Mouse (Mus musculus) cerebellum, adult 2 months (tissue): ENCODE data around the gene Clic5. TPM values are rescaled to one million over a fixed set of nuclear protein-coding genes. Genes with fewer than 3 reads are reported as not detected.
"Not testable (repeated sequence)": the region's sequence is repeated elsewhere in the genome, so short reads cannot be mapped to it uniquely, and the experiment has no call there.

Experiments used
- DNase-seq, 2 experiments: peaks; one replicate each; pipeline ENCODE4 v3.0.0; 2021
- H3K27ac ChIP-seq: fragments of 200-500 bp; 2 replicates; pipeline ENCODE4 v1.5.1; 2012; ENCODE audit warnings: low read length, control low read depth, inconsistent platforms; ENCODE audit not compliant: insufficient read depth
- H3K27me3 ChIP-seq: fragments of 200-500 bp; 2 replicates; pipeline ENCODE4 v1.6.1; 2012; ENCODE audit warnings: inconsistent platforms, mild to moderate bottlenecking, low read length, moderate library complexity; ENCODE audit not compliant: control insufficient read depth, insufficient read depth
- H3K4me1 ChIP-seq: fragments of 200-500 bp; 2 replicates; pipeline ENCODE4 v1.6.1; 2011; ENCODE audit warnings: low read length; ENCODE audit not compliant: control insufficient read depth, insufficient read depth
- H3K4me3 ChIP-seq: fragments of 200-500 bp; replicated peaks from 2 replicates; pipeline ENCODE3; 2011; ENCODE audit warnings: mild to moderate bottlenecking, low read depth, low read length, control low read depth; ENCODE audit not compliant: insufficient read depth
- CTCF ChIP-seq: fragments of 200-500 bp; IDR thresholded peaks from 2 replicates; pipeline ENCODE4 v1.5.1; 2011; ENCODE audit warnings: low read depth, mild to moderate bottlenecking, control low read depth, low read length, moderate library complexity, borderline replicate concordance; ENCODE audit not compliant: insufficient read depth
- POLR2A ChIP-seq: fragments of 200-500 bp; IDR thresholded peaks from 2 replicates; pipeline ENCODE4 v1.6.1; 2011; ENCODE audit warnings: low read length, control low read depth, borderline replicate concordance; ENCODE audit not compliant: insufficient read depth
- WGBS: fragments of 180-500 bp; shearing (Covaris S2); methylation state at CpG from one replicate; pipeline ENCODE4 v1.1.7; 2018; 5-methylcytosine and 5-hydroxymethylcytosine counted together
- polyA plus RNA-seq: library from polyadenylated mRNA; depleted of rRNA; stranded (reverse); fragments of >200 nt; gene quantifications from 2 replicates; pipeline ENCODE4 v1.2.3, GENCODE M21; 2012

The Clic5 gene
- polyA plus RNA-seq, 1 experiment: 2.7 TPM

GRCm38 (mm10) chr17:44181346-44181745 is 7.0 kb upstream of the Clic5 start:
- 52% methylated on average over 8 of the region's 8 CpGs for whole genome bisulfite sequencing
- TF ChIP-seq POLR2A (no peak), CTCF (no peak)

GRCm38 (mm10) chr17:44186871-44187270 is 1.5 kb upstream of the Clic5 start:
- no peak for DNase-seq
- no peak overlapping the region for H3K4me3 ChIP-seq
- H3K27me3 ChIP-seq: no peaks in the 10 kb centered on the region; the same call in 1 of the 2 replicates
- no peaks in the 10 kb centered on the region for H3K4me1 ChIP-seq
- WGBS: 75% methylated on average over 3 of the region's 3 CpGs
- TF ChIP-seq CTCF (no peak), POLR2A (no peak)
- no peak overlapping the region for H3K27ac ChIP-seq

More at GRCm38 (mm10) chr17:44181346-44181745, 7.0 kb upstream of the Clic5 start:
- DNase-seq: no peak
- Histone ChIP-seq H3K27me3 (no peaks in the 10 kb centered on the region), H3K4me1 (no peaks in the 10 kb centered on the region), H3K4me3 (no peak overlapping the region), H3K27ac (no peak overlapping the region)

- not testable (repeated sequence) for H3K27me3 ChIP-seq, H3K27ac ChIP-seq, H3K4me3 ChIP-seq, H3K4me1 ChIP-seq, DNase-seq
Measured at GRCm38 (mm10) chr17:44187537-44187936, 847 bp upstream of the Clic5 start.

GRCm38 (mm10) chr17:44188769-44189145 is 373 bp downstream of the Clic5 start:
- no peak for DNase-seq
- TF ChIP-seq POLR2A (no peak), CTCF (no peak)
- H3K27me3 ChIP-seq: no peaks in the 10 kb centered on the region; the same call in 1 of the 2 replicates
- no peak overlapping the region for H3K27ac ChIP-seq
- H3K4me1 ChIP-seq: no peaks in the 10 kb centered on the region
- under 1% methylated on average over 24 of the region's 24 CpGs for WGBS
- H3K4me3 ChIP-seq: peak overlapping the region; percentile 2

- Histone ChIP-seq H3K27me3 (no peaks in the 10 kb centered on the region; the same call in 1 of the 2 replicates), H3K4me3 (no peak overlapping the region), H3K27ac (no peak overlapping the region), H3K4me1 (no peaks in the 10 kb centered on the region)
- DNase-seq: no peak
- TF ChIP-seq POLR2A (no peak), CTCF (no peak)
- 9% methylated on average over 11 of the region's 11 CpGs for WGBS
Measured at GRCm38 (mm10) chr17:44189696-44190095, 1.3 kb downstream of the Clic5 start.

- DNase-seq: no peak
- no peak overlapping the region for H3K27ac ChIP-seq
- H3K4me1 ChIP-seq: no peaks in the 10 kb centered on the region
- H3K4me3 ChIP-seq: no peak overlapping the region
- TF ChIP-seq POLR2A (no peak), CTCF (no peak)
- no peaks in the 10 kb centered on the region; the same call in 1 of the 2 replicates for H3K27me3 ChIP-seq
- 70% methylated on average over 7 of the region's 7 CpGs for WGBS
Measured at GRCm38 (mm10) chr17:44190246-44190645, 1.9 kb downstream of the Clic5 start.

GRCm38 (mm10) chr17:44192981-44193380 is 4.6 kb downstream of the Clic5 start:
- Histone ChIP-seq H3K4me3 (no peak overlapping the region), H3K27ac (no peak overlapping the region), H3K4me1 (no peaks in the 10 kb centered on the region), H3K27me3 (no peaks in the 10 kb centered on the region; the same call in 1 of the 2 replicates)
- no peak for DNase-seq
- TF ChIP-seq CTCF (no peak), POLR2A (no peak)
- 89% methylated on average over 3 of the region's 3 CpGs for WGBS

- H3K4me1 ChIP-seq: no peaks in the 10 kb centered on the region
- TF ChIP-seq POLR2A (no peak), CTCF (no peak)
- no peaks in the 10 kb centered on the region for H3K27me3 ChIP-seq
- 71% methylated on average over 4 of the region's 4 CpGs for WGBS
- no peak for DNase-seq
- H3K27ac ChIP-seq: no peak overlapping the region
- no peak overlapping the region for H3K4me3 ChIP-seq
Measured at GRCm38 (mm10) chr17:44199158-44199557, 10.8 kb downstream of the Clic5 start.
